Mouse (Mus musculus): Measurements from ENCODE around the gene Nebl.

DNA sequence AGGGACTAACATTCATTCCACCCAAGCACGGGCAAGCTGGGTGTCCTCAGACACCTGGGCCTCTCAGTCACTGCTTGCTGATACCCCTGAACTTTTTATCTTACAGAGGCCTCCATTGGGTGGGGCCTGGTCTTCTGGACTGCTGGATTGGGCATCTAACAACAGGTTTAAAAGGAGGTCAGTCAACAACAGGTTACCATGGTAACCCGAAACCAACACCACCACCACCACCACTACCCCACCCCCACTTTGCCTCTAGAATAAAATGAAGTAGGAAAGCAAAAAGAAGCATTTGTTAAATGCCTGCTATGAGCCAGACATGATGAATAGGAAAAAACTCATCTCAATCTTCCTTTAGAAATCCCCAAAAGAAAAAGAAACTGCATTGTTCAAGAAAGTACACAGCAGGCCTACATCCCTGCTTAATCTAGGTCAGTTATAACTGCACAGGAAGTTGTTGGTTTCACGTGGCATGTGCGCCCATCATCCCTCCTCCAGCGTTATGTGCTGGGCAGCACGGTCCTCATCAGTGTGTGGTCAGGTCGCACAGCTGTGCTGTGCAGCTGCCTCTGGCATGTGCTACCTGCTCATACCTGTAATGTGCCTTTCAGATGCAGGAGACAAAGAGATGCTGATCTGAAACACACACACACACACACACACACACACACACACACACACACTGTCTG is 28.6 kb downstream of the Nebl start:
- TF ChIP-seq GATA1 (IDR thresholded peaks at IDR 0.05; ENCODE audit: low read length): no peak
- TF ChIP-seq TAL1 (IDR thresholded peaks at IDR 0.05; ENCODE audit: low read length): no peak

Data from erythroblast, embryonic 14.5 days (primary cell).